Mouse (Mus musculus): ENCODE measurements around the gene Podxl. TPM values are rescaled to one million over a fixed set of nuclear protein-coding genes. Genes with fewer than 3 reads are reported as not detected.
A peak's percentile ranks its signal among the peaks of the same experiment; 100 is the strongest.

Gene Podxl
- polyA plus RNA-seq, 1 experiment from 2014 or later = not detected

DNA sequence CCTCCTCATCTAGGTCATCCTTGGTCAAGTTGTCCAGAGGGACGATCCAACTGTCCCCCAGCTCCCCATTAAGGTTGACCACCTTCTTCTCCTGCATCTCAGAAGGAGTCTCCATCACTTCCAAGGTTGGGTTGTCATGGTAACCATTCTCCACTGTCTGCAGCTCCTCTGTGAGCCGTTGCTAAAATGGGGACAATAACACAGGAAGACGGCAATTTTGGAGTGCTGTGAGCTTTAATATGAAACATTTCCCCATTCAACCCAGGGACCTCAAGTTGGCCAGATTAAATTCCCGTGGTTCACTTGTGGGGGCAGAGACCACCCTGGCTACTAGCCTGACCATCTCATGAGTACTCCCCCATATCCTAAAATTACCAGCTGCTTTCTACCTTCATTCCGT lies 40.7 kb downstream of the Podxl start:
- no peaks in the 10 kb centered on the region for H3K79me2 ChIP-seq (ENCODE audit: inconsistent target)
- no peaks in the 10 kb centered on the region for H3K36me3 ChIP-seq (ENCODE audit: inconsistent target)
- no peak overlapping the region for H3K27ac ChIP-seq
- WGBS (ENCODE audit: missing documents) = 83% methylated on average over 5 of the region's 5 CpGs
- no peak overlapping the region for H3K4me3 ChIP-seq (ENCODE audit: inconsistent target)

DNA sequence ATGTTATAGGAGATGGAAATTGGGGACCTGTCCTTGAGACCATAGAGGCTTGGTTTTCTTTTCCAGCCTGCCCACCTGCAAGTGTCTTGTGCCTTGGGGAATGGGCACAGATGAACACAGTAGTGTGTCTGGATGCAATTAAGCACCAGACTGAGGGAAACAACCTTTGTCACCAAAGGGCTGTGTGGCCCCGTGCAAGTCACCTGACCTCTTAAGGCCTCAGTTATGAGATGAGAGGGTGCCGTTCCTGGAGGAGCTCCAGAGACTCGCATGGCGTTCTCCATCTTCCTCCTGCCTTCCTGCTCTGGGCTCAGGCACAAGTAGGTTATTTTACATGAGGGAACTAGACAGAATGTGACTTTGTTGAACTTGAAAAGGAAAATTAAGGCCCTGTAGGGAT lies 41.3 kb downstream of the Podxl start:
- Histone ChIP-seq H3K36me3 (ENCODE audit: inconsistent target) (no peaks in the 10 kb centered on the region), H3K4me3 (ENCODE audit: inconsistent target) (no peak overlapping the region), H3K79me2 (ENCODE audit: inconsistent target) (no peaks in the 10 kb centered on the region), H3K27ac (no peak overlapping the region)
- WGBS (ENCODE audit: missing documents) = 87% methylated on average over 4 of the region's 4 CpGs

DNA sequence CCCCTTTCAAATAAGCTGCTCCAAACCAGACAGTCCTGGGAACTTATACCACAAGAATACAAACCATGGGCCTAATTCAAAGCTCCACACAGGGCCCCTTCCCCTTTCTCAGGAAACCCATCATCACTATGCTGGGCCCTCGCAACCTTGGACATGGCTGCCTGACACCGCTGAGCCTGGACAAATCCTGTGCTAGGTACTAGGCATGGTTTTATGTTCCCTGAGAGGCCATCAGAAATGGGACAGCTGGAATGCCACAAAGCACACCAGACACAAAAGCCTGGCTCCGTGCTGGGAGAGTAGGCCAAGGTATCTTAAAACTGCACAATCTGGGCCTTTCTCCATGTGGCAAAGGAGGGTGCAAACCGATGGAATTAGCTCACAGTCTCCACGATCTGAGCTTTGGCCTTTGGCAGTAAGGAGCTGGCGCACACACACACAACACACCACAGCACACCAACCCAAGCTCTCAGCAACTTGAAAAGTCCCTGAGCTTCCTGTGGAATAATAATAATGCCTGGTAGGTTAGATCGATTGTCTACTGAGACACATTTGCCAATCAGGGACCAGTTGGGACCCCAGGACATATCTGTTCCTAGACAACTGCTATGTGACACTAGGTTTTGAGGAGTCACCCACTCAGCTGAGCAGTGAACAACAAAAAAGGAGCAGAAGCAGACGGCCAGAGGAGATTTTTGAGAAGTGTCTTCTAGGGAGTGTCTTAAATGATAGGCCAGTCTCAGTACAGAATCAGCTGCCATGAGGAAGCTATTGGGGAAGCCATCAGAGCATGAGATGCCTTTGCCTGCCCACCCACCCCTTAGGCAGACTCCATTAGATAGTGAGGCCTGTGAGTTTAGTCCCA lies 42.1 kb downstream of the Podxl start:
- Histone ChIP-seq H3K27ac (no peak overlapping the region), H3K79me2 (ENCODE audit: inconsistent target) (no peaks in the 10 kb centered on the region), H3K36me3 (ENCODE audit: inconsistent target) (no peaks in the 10 kb centered on the region), H3K4me3 (ENCODE audit: inconsistent target) (no peak overlapping the region)
- WGBS (ENCODE audit: missing documents) = 90% methylated on average over 8 of the region's 8 CpGs

DNA sequence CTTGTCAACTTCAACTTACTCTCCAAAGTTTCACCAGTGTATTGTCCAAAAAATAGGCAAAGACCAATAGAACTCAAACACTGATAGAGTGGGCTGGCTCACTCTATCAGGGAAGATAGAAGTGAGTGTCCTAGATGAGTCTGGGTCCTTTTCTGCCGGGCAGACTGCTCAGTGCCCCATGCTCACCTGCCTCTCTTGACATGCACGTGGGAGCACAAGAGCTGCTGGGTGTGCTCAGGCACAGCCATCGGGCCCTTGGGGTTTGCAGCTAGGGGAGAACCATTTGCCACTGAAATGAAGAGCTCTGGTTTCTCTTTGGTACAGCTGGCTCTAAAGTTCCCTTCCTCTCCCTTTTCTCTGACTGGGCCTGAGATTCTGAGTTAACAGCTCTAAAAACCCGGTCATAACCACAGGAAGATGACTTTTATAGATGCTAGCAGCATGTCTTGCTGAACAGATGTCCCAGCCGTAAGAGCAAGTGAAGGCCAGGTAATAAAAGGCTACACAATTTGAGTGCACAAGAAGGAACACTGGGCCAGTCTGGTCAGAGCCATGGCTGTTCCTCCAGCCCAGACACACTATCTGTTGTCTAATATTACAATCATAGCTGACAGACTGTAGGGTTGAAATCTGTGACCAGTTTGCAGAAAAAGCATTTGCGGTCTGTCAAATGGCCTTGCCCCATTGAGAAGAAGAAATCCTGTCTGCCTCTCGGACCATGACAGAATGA lies 43.1 kb downstream of the Podxl start:
- Histone ChIP-seq H3K4me3 (ENCODE audit: inconsistent target) (no peak overlapping the region), H3K79me2 (ENCODE audit: inconsistent target) (no peaks in the 10 kb centered on the region), H3K36me3 (ENCODE audit: inconsistent target) (no peaks in the 10 kb centered on the region), H3K27ac (no peak overlapping the region)
- WGBS (ENCODE audit: missing documents) = 71% methylated on average over 7 of the region's 7 CpGs

DNA sequence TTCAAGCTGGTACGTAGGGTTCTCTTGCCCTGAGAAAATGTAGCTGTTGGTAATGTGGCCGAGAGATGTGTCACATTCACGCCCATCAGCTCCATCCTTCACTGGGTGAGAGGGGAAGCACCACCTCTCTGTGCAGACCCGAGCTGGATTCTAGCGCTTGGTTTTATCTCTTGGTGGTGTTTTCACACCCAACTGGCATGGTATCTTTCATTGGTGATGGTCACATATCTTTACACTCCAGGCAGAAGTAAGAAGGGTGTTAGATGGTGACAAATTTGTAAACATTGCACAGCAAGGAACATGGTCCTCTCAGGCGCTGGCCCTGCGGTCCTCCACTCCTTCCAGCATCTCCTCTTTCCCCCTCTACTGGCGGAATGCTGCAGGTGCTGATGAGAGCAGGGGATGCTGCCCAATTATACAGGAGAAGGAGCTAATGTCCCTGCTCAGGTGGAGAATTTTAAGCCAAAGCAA lies 44.7 kb downstream of the Podxl start:
- Histone ChIP-seq H3K79me2 (ENCODE audit: inconsistent target) (no peaks in the 10 kb centered on the region), H3K27ac (no peak overlapping the region), H3K36me3 (ENCODE audit: inconsistent target) (0 out of 2 replicates have a peak, but pooled peaks cover 5% of the 10 kb centered on the region), H3K4me3 (ENCODE audit: inconsistent target) (no peak overlapping the region)
- 85% methylated on average over 8 of the region's 8 CpGs for WGBS (ENCODE audit: missing documents)

DNA sequence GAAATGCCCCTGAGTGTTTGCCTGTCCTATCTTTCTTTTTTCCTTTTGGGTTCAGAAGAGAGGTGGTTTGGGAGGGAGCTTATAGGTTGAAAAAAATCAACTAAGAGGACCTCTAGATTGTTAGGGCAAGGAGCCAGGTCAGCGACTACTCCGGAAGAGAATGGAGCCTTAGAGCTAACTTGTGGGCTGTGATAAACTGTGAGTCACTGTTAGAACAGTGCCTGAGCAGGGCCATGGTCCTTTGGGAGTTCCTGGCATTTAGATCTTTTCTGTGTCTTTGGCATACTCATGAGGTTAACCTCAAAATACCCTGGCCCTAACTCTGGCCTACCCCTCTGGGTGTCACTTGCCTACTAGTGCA lies 45.5 kb downstream of the Podxl start:
- Histone ChIP-seq H3K79me2 (ENCODE audit: inconsistent target) (no peaks in the 10 kb centered on the region), H3K4me3 (ENCODE audit: inconsistent target) (no peak overlapping the region), H3K27ac (no peak overlapping the region), H3K36me3 (ENCODE audit: inconsistent target) (0 out of 2 replicates have a peak, but pooled peaks cover 12% of the 10 kb centered on the region)
- WGBS (ENCODE audit: missing documents) = 30% methylated on average over 2 of the region's 2 CpGs

DNA sequence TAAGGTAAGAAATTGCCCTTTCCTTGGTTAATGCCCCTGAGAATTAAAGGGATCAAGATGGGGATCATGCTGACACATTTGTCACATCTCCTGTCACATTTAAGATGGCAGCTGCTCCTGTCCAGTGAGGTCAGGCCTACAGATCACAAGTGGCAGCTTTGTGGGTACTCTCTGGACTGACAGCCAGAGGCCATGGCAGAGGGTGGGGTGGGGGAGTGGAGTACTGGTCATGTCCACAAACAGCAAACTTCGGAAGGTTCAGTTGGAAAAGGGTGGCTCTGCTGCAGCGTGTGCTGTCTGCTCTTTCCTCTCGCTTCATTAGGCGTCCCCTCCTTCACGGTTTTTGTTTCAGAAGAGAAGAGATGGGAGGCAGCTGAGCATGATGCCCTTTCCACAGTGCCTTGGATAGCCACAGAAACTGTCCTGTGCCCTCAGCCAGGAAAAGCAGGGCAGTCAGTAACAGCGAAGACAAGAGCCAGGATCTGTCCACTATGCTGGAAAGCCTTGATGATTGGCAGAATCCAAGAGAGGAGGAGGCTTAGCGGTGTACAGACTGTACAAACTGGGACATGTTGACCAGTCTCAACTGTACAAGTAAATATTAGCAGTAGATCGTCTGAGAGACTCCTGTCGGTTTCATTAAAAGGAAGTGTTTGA lies 46.0 kb downstream of the Podxl start:
- H3K4me3 ChIP-seq (ENCODE audit: inconsistent target) = no peak overlapping the region
- no peaks in the 10 kb centered on the region for H3K79me2 ChIP-seq (ENCODE audit: inconsistent target)
- 0 out of 2 replicates have a peak, but pooled peaks cover 15% of the 10 kb centered on the region for H3K36me3 ChIP-seq (ENCODE audit: inconsistent target)
- 76% methylated on average over 8 of the region's 9 CpGs for WGBS (ENCODE audit: missing documents)
- no peak overlapping the region for H3K27ac ChIP-seq

DNA sequence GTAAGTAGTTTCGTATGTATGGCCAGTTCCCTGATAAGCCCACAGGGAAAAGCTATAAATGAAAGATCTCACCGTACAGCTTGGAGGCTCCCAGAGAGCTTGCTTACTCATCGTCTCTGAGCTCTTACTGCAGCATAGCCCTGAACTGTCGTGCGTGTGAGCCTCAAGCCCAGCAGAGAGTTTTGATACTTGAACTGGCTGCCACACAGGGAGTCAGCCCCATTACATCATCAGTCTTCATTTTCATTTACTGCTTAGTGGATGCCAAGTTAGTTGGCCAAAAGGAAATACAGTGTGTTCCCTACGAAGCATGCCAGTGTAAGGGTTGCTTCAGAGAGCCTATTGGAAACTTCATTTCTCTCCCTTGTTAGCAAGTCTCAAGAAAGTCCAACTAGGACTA lies 50.1 kb downstream of the Podxl start:
- Histone ChIP-seq H3K79me2 (ENCODE audit: inconsistent target) (no peaks in the 10 kb centered on the region), H3K27ac (no peak overlapping the region), H3K4me3 (ENCODE audit: inconsistent target) (no peak overlapping the region), H3K36me3 (ENCODE audit: inconsistent target) (peaks cover 22% of the 10 kb centered on the region; the same call in 1 of the 2 replicates)
- WGBS (ENCODE audit: missing documents) = 92% methylated on average over 6 of the region's 6 CpGs

- Histone ChIP-seq H3K4me3 (ENCODE audit: inconsistent target) (no peak overlapping the region), H3K36me3 (ENCODE audit: inconsistent target) (peaks cover 21% of the 10 kb centered on the region), H3K79me2 (ENCODE audit: inconsistent target) (no peaks in the 10 kb centered on the region), H3K27ac (peak overlapping the region; percentile 2)
- WGBS (ENCODE audit: missing documents) = 65% methylated on average over 2 of the region's 2 CpGs
Observed at GRCm38 (mm10) chr6:31502614-31503013, 61.2 kb downstream of the Podxl start.

GRCm38 (mm10) chr6:31500691-31501090 lies 63.1 kb downstream of the Podxl start:
- Histone ChIP-seq H3K79me2 (ENCODE audit: inconsistent target) (no peaks in the 10 kb centered on the region), H3K4me3 (ENCODE audit: inconsistent target) (no peak overlapping the region), H3K27ac (no peak overlapping the region), H3K36me3 (ENCODE audit: inconsistent target) (peaks cover 26% of the 10 kb centered on the region)

DNA sequence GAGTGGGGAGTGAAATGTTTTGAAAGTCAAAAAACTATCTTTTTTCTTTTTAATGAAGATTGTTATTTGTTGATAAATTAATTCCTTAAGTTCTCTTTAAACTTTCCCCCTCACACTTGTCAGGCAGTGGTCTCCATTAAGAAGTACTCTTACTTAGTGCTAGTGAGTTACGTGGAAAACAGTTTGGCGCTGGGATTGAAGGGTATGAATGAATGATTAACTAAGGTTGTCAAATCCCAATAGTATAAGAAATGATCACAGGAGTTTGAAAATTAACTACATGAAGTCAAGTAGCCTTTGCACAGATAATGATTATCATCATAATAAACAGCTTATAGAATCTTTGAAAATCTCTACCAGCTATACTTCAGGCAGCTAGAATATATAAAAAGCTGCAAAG lies 63.5 kb downstream of the Podxl start:
- Histone ChIP-seq H3K36me3 (ENCODE audit: inconsistent target) (peaks cover 29% of the 10 kb centered on the region), H3K27ac (no peak overlapping the region), H3K4me3 (ENCODE audit: inconsistent target) (no peak overlapping the region), H3K79me2 (ENCODE audit: inconsistent target) (no peaks in the 10 kb centered on the region)
- 92% methylated on average over 2 of the region's 2 CpGs for WGBS (ENCODE audit: missing documents)

DNA sequence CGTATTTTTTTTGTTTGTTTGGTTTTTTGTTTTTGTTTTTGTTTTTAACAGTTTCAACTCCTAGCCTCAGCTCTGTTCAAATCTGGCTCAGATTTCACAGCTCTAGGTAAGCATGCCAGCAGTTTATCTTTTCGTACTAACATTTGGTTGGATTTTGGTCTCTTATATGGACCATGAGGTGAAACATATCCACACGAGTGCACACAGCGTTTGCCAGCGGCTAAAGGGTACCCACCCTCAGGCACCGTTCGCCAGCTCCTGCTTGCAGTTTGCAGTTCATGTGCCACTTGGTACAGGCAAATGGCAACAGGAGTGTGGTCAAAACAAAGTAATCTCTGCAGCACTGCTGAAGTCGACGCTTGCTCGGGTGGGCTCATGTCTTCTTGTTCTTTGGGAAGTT lies 63.9 kb downstream of the Podxl start:
- WGBS (ENCODE audit: missing documents) = 93% methylated on average over 10 of the region's 10 CpGs
- peaks cover 33% of the 10 kb centered on the region for H3K36me3 ChIP-seq (ENCODE audit: inconsistent target)

GRCm38 (mm10) chr6:31496227-31496626 lies 67.6 kb downstream of the Podxl start:
- 97% methylated on average over 2 of the region's 2 CpGs for WGBS (ENCODE audit: missing documents)
- no peaks in the 10 kb centered on the region for H3K79me2 ChIP-seq (ENCODE audit: inconsistent target)
- no peak overlapping the region for H3K4me3 ChIP-seq (ENCODE audit: inconsistent target)
- peaks cover 39% of the 10 kb centered on the region for H3K36me3 ChIP-seq (ENCODE audit: inconsistent target)
- H3K27ac ChIP-seq = no peak overlapping the region

More for the DNA sequence above, 63.9 kb downstream of the Podxl start:
- H3K79me2 ChIP-seq (ENCODE audit: inconsistent target) = no peaks in the 10 kb centered on the region
- no peak overlapping the region for H3K27ac ChIP-seq
- H3K4me3 ChIP-seq (ENCODE audit: inconsistent target) = no peak overlapping the region

DNA sequence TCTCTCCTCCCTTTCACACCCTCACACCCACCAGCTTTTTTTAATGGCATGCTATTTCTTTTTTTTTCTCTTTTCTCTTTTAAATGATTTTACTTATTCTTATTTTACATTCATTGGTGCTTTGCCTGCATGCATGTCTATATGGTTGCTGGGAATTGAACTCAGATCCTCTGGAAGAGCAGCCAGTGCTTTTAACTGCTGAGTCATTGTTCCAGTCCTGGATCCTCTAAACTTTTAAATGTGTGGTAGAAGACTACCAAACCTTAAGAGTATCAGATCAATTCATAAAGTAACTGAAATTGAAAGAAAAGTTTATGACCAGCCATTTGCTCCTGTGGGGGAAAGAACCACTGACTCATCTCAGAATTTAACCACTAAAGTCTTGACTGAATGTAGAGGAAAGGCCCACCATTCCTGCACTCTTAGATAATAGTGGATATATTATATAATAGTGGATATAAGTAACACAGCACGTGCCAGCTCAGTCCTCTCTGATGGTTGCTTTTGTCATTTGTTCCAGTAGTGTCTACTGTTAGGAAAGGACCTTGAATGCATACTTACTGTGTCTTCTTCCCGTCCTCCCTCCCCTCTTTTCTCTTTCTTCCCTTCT lies 68.6 kb downstream of the Podxl start:
- H3K4me3 ChIP-seq (ENCODE audit: inconsistent target) = no peak overlapping the region
- H3K36me3 ChIP-seq (ENCODE audit: inconsistent target) = peaks cover 49% of the 10 kb centered on the region
- H3K27ac ChIP-seq = no peak overlapping the region
- WGBS (ENCODE audit: missing documents) = 90% methylated on average over 2 of the region's 2 CpGs
- no peaks in the 10 kb centered on the region for H3K79me2 ChIP-seq (ENCODE audit: inconsistent target)
